Mouse (Mus musculus) cerebellum, adult 8-10 months (tissue): ENCODE measurements at regions not wholly inside any gene's neighbourhood (a gene's known extent, or its start where the extent isn't known, plus 50 kb on each side); places are given as distances from the start of the nearest gene placed in this dataset.

Experiments used
- DNase-seq: peaks from one replicate; pipeline ENCODE4 v3.0.0; 2022

GRCm38 (mm10) chr19:27558199-27558598 is 128.6 kb upstream of the Pum3 start:
- DNase-seq: no peak

- DNase-seq: no peak
These were observed 127.1 kb upstream of the Pum3 start for GRCm38 (mm10) chr19:27556697-27557096.

GRCm38 (mm10) chr19:27554841-27555240 is 125.2 kb upstream of the Pum3 start:
- DNase-seq: no peak

GRCm38 (mm10) chr19:27553266-27553665 is 123.6 kb upstream of the Pum3 start:
- no peak for DNase-seq

GRCm38 (mm10) chr19:27537746-27538145 is 108.1 kb upstream of the Pum3 start:
- no peak for DNase-seq

GRCm38 (mm10) chr19:27537066-27537465 is 107.4 kb upstream of the Pum3 start:
- no peak for DNase-seq

GRCm38 (mm10) chr19:27527940-27528558 is 98.4 kb upstream of the Pum3 start:
- no peak for DNase-seq

GRCm38 (mm10) chr19:27519326-27520061 is 89.9 kb upstream of the Pum3 start:
- no peak for DNase-seq

- no peak for DNase-seq
These were observed 84.6 kb upstream of the Pum3 start for GRCm38 (mm10) chr19:27514267-27514666.

GRCm38 (mm10) chr19:27513535-27513934 is 83.9 kb upstream of the Pum3 start:
- DNase-seq: no peak

GRCm38 (mm10) chr19:27511340-27511739 is 81.7 kb upstream of the Pum3 start:
- no peak for DNase-seq

GRCm38 (mm10) chr19:27509956-27510639 is 80.5 kb upstream of the Pum3 start:
- DNase-seq: peak; percentile 49

GRCm38 (mm10) chr19:27498278-27498677 is 68.7 kb upstream of the Pum3 start:
- no peak for DNase-seq

- DNase-seq: no peak
These were observed 62.8 kb upstream of the Pum3 start for GRCm38 (mm10) chr19:27492468-27492867.

GRCm38 (mm10) chr19:27491873-27492272 is 62.2 kb upstream of the Pum3 start:
- DNase-seq: no peak

- no peak for DNase-seq
These were observed 59.4 kb upstream of the Pum3 start for GRCm38 (mm10) chr19:27489053-27489452.
